Mouse (Mus musculus) layer of hippocampus, adult 9-10 months (tissue): ENCODE data around the gene Nkx6-1.

ENCODE experiments used
- DNase-seq: peaks from one replicate; pipeline ENCODE4 v3.0.0; 2022; ENCODE audit warnings: low spot score

Gene Nkx6-1

DNA sequence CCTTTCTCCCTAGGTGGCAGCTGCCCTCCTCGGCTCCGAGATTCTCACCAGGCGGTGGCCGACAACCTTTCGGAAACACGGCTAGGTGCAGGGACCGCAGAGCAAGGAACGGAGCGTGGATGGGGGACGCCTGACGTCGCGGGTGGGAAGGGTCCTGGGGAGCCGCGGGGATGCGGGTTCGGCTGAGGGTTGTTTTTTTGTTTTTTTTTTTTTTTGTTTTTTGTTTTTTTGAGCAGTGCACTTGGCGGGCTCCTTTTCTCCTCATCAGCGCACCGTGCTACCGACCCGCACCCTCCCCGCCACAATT is 5.9 kb downstream of the Nkx6-1 start:
- DNase-seq: no peak

DNA sequence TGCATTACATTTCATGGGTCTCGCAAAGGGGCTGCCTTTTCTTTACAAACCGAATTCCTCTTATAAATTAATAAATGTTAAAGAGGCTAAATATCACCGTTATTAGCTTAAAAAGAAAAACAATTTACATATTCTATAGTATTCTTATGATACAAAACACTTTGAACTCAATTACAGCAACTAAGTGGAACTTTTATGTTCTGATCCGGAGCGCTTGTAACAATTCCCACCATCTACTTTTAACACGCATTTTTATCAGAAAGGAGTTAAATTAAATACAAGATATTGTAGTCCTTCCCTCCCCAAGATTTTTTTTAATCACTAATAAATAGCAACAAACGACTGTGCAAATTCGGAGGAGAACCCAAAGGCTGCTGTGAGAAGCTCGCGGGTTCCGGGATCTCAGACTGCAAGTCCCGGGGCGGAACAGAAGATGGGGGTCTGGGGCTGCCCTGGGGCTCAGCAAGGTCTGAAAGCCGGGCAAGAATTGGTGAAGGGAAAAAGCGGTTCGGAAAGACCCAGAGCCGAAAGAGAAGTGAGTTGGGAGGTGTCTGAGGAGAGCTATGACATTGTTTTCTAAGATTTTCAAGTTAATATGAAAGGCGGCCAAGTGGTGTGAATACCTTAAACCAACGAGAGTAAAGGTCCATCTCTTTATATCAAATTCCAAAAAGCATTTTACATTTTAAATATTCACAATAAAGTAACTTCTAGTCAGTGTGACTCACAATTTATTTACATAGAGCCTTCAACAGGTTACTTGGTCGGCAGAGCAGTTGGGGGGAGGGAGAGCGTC is 6.4 kb downstream of the Nkx6-1 start:
- no peak for DNase-seq

DNA sequence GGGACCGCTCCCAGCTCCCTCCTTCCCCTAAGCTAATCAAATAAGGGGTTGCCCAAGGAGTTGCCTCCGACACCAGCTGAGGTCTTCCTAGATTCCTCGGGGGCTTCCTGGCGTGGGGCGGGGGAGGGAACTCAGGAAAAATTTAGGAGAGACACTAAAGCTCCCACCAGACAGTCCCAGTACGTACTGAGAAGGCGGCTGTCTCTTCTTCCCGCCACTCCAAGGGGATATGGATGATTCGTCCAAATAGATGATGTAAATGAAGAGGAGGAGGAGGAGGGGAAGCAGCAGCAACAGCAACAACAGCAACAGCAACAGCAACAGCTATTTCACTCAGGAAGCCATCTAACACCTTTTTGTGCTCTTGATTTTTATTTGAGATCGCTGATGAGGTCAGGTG is 7.1 kb downstream of the Nkx6-1 start:
- no peak for DNase-seq

DNA sequence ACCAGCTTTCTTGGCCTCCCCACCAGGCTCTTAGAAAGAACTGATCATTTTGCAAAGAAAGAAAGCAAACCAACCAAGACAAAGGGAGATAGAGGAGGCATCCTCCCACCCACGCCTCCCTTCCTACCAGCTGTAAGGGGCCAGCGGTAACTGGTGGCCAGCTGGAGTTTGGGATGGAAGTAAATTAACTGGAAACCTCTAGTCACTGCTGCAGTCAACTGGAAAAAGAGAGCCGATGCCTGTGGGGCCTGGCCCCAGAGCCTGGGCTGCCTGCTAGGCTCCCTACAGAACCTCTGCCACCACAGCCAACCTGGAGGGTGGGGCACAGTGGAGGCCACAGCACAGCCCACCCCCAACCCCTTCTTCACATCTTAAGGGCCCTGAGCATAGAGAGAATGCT is 8.7 kb downstream of the Nkx6-1 start:
- no peak for DNase-seq

DNA sequence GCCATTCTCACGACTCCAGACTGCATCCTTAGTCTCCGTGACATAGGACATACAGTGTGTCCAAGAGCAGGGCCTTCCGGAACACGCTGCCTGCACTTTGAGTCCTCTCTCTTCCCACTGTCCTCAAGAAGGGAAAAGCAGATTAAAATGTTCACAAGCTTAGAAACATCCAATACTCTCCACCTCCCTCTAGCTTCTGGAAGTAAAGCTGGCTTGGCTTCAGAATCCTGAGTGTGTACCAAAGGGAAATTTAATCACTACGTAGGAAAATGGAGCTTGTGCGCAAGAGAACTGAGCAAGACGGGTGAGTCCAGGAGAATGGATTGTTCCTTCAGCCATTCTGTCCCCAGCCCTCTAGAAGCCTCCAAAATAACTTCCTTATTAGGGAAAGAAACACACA is 9.4 kb downstream of the Nkx6-1 start:
- no peak for DNase-seq

DNA sequence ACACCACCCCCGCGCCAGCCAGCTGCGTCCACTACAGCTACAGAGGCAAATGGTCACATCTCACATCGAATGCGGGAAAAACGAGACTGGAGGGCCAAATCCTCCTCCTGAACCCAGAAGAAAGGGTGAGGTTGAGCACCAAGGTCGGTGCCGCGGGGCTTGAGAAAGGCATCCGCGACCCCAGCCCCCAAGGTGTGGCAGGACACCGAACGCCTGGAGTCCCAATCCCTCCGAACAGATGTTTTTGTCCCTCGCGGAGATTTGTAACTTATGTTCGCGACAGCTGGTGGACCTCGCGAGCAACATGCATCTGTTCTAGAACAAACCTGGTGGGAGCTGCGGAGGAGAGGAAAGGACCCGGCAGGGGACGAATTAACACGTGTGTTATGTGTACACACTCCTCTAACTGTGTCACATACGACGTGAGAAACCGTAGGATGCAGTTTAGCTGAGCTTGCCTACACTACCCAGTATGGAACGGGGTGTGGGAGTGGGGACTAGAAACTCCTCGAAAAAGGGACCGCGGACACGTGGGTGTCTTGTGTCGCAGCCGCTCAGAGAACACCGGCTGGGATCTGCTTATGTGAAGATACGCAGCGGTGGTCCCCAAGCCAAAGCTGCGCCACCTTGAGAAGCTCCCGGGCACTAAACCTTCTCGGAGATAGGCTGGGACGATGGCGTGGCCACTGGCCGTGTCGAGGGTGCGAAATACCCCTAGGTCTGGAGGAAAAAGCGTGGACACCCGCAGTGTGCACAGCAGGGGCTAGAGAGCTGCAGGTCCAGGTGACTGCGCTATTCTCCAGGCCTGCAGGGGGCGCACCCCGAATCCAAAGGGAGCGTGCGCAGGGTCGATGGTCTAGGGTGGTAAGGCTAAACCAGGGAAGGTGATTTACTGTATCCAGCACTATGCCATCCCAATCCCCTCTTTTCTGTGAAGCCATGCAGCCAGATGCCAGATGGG is 16.8 kb downstream of the Nkx6-1 start:
- no peak for DNase-seq

DNA sequence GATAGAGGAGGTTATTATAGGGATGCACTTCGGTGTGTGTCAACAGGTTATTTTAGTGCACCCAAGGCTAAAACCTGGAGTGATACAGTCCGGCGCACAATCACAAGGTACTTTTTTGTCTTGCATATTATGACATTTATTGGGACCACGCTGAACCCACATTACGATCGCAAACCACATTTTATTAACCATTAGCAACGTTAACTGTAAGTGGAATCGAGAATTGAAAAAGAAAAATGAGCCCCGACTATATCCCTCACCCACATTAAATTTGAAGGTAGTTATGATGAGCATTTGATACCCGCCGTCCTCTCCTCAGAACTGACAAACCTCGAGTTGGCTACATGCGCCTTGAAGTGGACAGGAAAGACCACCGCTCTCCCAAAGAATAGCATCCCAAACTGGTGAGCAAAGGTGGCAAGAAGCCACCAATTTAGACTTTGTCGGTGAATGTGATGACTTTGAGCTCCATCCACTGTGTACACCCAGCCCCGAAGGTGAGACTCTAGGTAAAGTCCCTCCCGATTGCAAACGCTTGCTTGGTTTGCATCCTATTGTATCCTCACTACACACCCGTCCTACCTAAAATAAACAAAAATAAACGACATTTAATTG is 17.7 kb downstream of the Nkx6-1 start:
- no peak for DNase-seq

DNA sequence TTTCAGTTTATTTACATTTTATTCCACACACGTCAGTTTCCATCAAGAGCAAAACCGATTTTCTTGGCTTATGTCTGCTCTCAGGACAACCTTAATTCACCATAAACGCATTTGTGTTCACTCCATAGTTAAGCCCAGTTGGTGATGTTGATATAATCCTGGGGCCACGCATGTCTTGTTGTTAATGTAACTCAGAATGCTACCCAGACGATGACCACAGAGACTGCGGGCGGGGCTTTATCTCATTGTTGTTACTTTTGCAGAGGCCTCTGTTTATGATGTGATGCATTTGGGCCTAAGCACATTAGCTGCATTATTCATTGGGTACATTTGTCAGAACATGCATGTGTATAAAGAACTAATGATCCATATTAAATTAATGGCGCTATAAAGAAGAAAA is 19.7 kb downstream of the Nkx6-1 start:
- DNase-seq: no peak

DNA sequence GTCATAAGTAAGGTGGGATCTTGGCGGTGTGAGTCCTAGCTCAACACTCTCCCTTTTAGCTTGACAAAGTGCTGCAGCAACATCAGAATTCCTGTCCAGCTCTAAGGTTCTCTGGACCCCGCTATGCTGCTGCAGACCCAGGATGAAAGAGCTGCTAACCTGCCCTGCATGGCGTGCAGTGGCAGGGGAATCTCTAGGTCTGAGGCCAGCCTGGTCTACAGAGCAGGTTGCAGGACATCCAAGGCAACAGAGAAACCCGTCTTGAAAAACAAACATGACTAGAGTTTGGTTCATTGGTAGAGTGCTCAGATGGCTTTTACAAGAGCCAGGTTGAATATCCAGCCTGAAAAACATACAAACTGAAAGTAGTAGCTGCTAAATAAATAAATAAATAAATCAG is 26.7 kb downstream of the Nkx6-1 start:
- DNase-seq: no peak
